Mouse (Mus musculus): ENCODE results near the gene Slc12a7.
A peak's percentile ranks its signal among the peaks of the same experiment; 100 is the strongest.
"Not testable (repeated sequence)": the region's sequence is repeated elsewhere in the genome, so short reads cannot be mapped to it uniquely, and the experiment has no call there.

Slc12a7 gene

GRCm38 (mm10) chr13:73732742-73733700, at the start of gene Slc12a7:
Gene Slc12a7 (plus strand): TSS chr13:73733094.
- no peak for DNase-seq (ENCODE audit: low read depth, low spot score)

GRCm38 (mm10) chr13:73683682-73684081, 49.2 kb upstream of the Slc12a7 start:
- DNase-seq (ENCODE audit: low read depth, low spot score) = no peak

GRCm38 (mm10) chr13:73684412-73684811, 48.5 kb upstream of the Slc12a7 start:
- no peak for DNase-seq (ENCODE audit: low read depth, low spot score)

GRCm38 (mm10) chr13:73685502-73685901, 47.4 kb upstream of the Slc12a7 start:
- DNase-seq (ENCODE audit: low read depth, low spot score) = no peak

- no peak for DNase-seq (ENCODE audit: low read depth, low spot score)
Measured at GRCm38 (mm10) chr13:73687601-73688000, 45.3 kb upstream of the Slc12a7 start.

- no peak for DNase-seq (ENCODE audit: low read depth, low spot score)
Measured at GRCm38 (mm10) chr13:73688934-73689333, 44.0 kb upstream of the Slc12a7 start.

GRCm38 (mm10) chr13:73692249-73692868, 40.5 kb upstream of the Slc12a7 start:
- peak; percentile 65 for DNase-seq (ENCODE audit: low read depth, low spot score)

- DNase-seq (ENCODE audit: low read depth, low spot score) = no peak
Measured at GRCm38 (mm10) chr13:73693333-73693732, 39.6 kb upstream of the Slc12a7 start.

- no peak for DNase-seq (ENCODE audit: low read depth, low spot score)
Measured at GRCm38 (mm10) chr13:73694972-73695371, 37.9 kb upstream of the Slc12a7 start.

- DNase-seq (ENCODE audit: low read depth, low spot score) = no peak
Measured at GRCm38 (mm10) chr13:73696529-73696928, 36.4 kb upstream of the Slc12a7 start.

GRCm38 (mm10) chr13:73699714-73700113, 33.2 kb upstream of the Slc12a7 start:
- DNase-seq (ENCODE audit: low read depth, low spot score) = no peak

GRCm38 (mm10) chr13:73700554-73700953, 32.3 kb upstream of the Slc12a7 start:
- DNase-seq (ENCODE audit: low read depth, low spot score) = no peak

GRCm38 (mm10) chr13:73701161-73701883, 31.6 kb upstream of the Slc12a7 start:
- no peak for DNase-seq (ENCODE audit: low read depth, low spot score)

- no peak for DNase-seq (ENCODE audit: low read depth, low spot score)
Measured at GRCm38 (mm10) chr13:73702776-73703175, 30.1 kb upstream of the Slc12a7 start.

- not testable (repeated sequence) for DNase-seq (ENCODE audit: low read depth, low spot score)
Measured at GRCm38 (mm10) chr13:73703486-73703885, 29.4 kb upstream of the Slc12a7 start.

- DNase-seq (ENCODE audit: low read depth, low spot score) = no peak
Measured at GRCm38 (mm10) chr13:73704694-73705325, 28.1 kb upstream of the Slc12a7 start, which contains the start of gene Slc6a19. Gene Slc6a19 (minus strand): TSS chr13:73704865.

- no peak for DNase-seq (ENCODE audit: low read depth, low spot score)
Measured at GRCm38 (mm10) chr13:73709491-73709890, 23.4 kb upstream of the Slc12a7 start.

- DNase-seq (ENCODE audit: low read depth, low spot score) = no peak
Measured at GRCm38 (mm10) chr13:73711221-73711620, 21.7 kb upstream of the Slc12a7 start.

GRCm38 (mm10) chr13:73711803-73712202, 21.1 kb upstream of the Slc12a7 start:
- DNase-seq (ENCODE audit: low read depth, low spot score) = no peak

- no peak for DNase-seq (ENCODE audit: low read depth, low spot score)
Measured at GRCm38 (mm10) chr13:73712228-73712627, 20.7 kb upstream of the Slc12a7 start.

GRCm38 (mm10) chr13:73713204-73713603, 19.7 kb upstream of the Slc12a7 start:
- DNase-seq (ENCODE audit: low read depth, low spot score) = no peak
